Mouse (Mus musculus) layer of hippocampus, adult 2 months (tissue): Measurements from ENCODE around the gene Cpsf6. TPM values are rescaled to one million over a fixed set of nuclear protein-coding genes. Genes with fewer than 3 reads are reported as not detected.

Experiments used
- DNase-seq, 2 experiments: peaks; one replicate each; pipeline ENCODE4 v3.0.0; 2022; ENCODE audit warnings: low spot score in 2 of 2
- H3K27ac ChIP-seq: fragments of 200-600 bp; 2 replicates; pipeline ENCODE4 v1.8.1; 2022
- H3K4me3 ChIP-seq: fragments of 200-600 bp; 2 replicates; pipeline ENCODE4 v1.8.1; 2022; ENCODE audit warnings: mild to moderate bottlenecking
- CTCF ChIP-seq: fragments of 200-600 bp; conservative IDR thresholded peaks from 2 replicates; pipeline ENCODE4 v1.8.1; 2022; ENCODE audit warnings: antibody characterized with exemption, mild to moderate bottlenecking, moderate library complexity
- total RNA-seq, 2 experiments: library from RNA; stranded (reverse); gene quantifications; 2 replicates each; pipeline ENCODE4 v1.2.3; 2021

The Cpsf6 gene
- total RNA-seq, 2 experiments from 2014 or later = 111 to 116 TPM

- Histone ChIP-seq H3K27ac (no peak overlapping the region), H3K4me3 (no peak overlapping the region)
- no peak for TF ChIP-seq CTCF
- no peak for DNase-seq
These were observed 30.8 kb upstream of the Cpsf6 start for GRCm38 (mm10) chr10:117410481-117411048.

DNA sequence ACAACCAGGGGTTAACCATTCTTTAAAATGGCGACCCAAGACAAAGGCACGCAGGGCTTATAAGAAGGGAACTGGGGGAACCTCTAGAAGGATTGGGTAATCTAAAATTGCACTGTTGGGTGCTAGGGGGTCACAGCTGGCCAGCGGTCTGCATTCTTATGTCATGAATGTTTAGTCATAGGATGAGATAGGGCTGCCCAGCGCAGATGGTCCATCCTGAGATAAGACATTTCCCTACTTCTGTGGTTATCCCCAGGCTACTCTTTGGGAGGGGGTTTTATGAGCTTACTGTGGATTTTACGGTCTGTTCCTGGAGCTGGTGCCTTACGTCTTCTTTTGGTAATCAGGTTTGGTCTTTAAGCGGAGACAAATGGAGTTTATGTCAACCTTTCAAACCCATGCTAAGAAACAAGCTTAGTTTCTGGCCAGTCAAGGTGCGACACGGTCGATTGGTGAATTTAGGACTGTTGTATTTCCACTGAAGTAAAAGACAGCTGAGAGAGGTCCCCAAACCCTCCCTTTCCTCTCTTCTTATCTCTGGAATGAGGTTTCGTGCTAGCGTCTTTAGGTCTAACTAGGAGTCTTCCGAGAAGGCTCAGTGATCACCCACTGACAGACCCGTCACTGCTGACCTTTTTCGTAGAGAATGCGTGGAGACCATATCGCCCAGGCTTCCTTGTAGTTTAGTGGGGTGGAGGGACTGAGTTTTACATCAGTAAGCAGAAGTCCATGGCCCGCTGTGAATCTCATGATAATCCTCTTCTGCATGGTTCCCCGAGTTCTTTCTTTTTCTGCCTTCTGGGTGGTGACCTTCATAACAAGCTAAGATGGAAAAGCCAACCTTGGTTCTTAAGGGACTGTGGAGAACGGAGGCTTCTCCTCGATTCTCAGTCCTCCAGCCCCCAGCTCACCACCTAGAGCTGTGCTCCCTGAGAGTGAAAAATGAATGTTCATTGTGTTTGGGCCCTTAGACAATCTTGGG, 29.8 kb upstream of the Cpsf6 start:
- TF ChIP-seq CTCF = no peak
- Histone ChIP-seq H3K4me3 (no peak overlapping the region), H3K27ac (no peak overlapping the region)
- DNase-seq = no peak

DNA sequence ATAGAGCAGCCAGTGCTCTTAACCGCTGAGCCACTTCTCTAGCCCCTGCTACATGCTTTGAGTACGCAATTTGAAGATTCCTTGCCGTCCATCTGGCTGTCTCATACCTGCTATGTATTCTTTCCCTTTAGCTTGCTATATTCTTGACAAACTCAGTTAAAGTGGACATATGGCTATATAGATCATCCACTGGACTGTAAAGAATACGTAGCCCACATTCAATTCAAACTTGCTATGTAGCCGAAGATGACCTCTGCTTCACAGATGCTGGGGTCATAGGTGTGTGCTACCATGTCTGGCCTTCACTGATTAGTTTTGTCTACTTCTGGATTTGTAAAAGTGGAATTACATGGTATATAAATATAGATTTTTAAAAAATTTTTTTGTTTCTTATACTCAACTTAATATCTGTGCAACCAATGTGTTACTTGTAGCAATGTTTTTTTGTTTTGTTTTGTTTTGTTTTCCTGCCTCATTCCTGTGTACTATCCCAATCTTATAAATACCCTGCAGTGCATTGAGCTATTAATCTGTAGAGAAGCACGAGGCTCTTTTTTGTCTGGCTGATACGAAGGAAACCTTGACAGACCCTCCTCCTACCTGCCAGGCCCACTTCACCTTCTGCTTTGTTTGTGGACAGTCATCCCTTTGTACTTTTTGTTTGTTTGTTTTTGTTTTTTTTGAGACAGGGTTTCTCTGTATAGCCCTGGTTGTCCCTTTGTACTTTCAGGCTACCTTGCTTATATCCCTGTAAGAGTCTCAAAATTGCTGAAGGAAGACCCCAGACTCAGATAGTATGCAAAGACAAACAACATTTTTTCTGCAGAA, 28.9 kb upstream of the Cpsf6 start:
- no peak overlapping the region for H3K4me3 ChIP-seq
- no peak overlapping the region for H3K27ac ChIP-seq
- no peak for DNase-seq
- no peak for TF ChIP-seq CTCF

DNA sequence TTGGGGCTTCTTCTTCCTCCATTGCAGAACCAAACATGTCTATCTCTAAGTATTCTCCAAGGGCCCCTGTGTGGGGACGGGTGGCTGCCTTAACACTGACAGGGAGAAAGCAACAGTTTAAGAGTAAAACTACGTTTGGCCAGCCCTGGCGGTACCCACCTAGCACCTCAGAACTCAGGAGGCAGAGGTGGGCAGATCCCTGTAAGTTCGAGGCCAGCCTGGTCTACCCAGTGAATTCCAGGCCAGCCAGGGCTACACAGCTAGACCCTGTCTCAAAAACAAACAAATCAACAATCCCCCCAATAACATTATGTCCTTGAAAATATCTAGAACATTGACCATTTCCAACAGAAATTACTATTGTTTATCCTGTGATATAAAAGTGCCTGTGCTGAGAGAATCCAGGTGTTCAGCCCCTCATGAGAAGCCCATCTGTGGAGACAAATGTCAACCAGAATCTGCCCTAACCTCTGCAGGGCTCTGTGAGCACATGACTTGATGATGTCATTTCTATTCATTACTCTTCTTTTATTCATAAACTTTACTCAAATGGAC, 28.0 kb upstream of the Cpsf6 start:
- DNase-seq = no peak
- no peak for TF ChIP-seq CTCF
- Histone ChIP-seq H3K4me3 (no peak overlapping the region), H3K27ac (no peak overlapping the region)

DNA sequence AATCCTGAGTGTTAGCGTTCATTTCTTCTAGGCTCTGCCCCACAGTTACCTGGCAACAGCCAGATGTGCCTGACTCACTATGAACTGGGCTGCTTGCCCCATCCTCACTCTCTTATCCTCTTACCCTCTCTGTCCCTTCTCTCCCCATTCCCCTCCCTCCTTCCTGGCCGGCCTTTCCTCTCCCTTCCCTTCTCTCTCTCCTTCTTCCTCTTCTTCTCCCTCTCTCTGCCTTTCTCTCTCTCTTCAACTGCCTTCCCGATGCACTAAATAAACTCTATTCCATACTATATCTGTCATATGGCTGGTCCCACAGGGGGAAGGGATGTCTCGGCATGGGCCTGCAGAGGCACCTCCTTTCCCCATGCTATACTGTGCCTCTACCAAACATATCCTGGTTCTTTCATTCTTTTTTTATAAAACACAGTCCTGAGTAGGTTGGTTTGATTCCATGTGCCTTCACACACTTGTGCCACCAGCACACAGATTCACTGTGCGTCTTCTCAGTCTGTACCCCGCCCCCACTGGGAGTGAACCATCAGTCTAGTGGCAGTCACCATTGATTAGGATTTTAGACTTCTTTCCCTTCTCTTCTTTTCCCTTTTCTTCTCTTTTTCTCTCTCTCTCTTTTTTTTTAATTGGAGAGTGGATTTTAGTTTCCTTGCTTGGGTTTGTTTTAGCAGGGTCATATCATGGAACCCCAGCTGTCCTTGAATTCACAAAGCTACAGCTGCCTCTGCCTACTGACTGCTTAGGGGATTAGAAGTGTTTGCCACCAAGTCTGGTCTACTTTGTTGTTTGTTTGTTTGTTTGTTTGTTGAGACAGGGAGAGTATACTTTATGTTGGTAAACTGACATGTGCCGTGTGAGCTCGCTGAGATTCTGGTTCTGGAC, 27.3 kb upstream of the Cpsf6 start:
- TF ChIP-seq CTCF = no peak
- DNase-seq = no peak
- Histone ChIP-seq H3K4me3 (no peak overlapping the region), H3K27ac (no peak overlapping the region)

DNA sequence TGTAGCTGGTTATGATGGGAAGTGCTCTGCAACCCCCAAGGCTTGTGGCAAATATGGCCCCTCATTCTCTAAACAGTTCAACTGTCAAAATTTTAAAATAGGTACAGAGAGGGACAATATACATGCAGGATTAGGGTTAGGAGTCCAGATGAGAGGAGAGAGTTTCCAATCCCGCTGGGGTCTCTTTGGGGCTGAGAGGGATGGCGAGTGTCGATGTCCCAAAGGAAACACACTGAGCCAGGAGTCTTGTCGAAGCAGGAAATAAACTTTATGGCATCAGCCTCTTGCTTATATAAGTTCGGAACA, 26.4 kb upstream of the Cpsf6 start:
- DNase-seq = no peak
- Histone ChIP-seq H3K4me3 (no peak overlapping the region), H3K27ac (no peak overlapping the region)
- TF ChIP-seq CTCF = no peak

DNA sequence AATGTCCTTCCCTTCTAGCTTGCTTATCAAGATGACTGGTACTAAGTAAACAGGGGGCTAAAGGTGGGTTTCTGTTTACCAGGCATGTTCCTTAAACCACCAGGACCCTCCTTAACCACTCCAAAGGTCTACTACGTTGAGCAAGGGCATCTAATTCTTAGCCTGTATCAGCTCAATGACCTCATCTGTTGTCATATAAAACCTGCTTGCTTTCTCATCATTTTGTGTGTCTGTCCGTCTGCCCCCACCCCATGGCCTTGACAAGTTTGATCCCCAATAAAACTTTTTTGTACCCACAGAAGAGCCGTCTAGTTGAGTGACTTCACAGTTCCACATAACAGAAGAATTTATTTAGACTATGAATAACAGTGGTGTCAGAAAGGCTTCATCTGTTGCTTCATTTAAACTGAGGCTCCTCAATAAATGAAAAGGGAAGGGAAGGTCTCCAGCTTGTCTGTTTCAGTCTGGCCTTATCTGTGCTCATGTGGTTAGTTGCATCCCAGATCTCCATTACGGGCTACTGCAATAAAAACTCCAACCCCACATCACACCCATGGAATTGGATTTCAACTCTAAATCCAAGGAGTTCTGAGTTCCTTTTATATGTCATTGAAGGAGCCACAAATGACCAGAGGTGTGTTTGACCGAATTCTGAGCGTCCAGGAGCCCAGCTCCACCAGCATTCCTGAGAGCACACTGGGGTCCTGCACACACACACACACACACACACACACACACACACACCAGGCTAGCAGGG, 25.9 kb upstream of the Cpsf6 start:
- no peak for DNase-seq
- H3K4me3 ChIP-seq = no peak overlapping the region
- H3K27ac ChIP-seq = no peak overlapping the region
- TF ChIP-seq CTCF = no peak

DNA sequence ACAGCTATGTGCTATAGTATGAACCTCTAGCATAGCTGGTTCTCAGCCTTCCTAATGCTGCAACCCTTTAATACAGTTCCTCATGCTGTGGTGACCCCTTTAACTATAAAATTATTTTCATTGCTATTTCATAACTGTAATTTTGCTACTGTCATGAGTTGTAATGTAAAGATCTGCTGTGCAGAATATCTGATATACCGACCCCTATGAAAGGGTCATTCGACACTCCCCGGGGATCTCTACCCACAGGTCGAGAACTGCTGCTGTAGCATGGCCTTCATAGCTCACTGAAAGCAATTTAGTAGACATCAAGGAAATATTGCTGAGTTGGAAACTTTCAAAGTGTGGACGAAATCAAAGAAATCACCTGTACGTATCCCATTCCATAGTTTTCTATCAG, 24.6 kb upstream of the Cpsf6 start:
- no peak for DNase-seq
- TF ChIP-seq CTCF = no peak
- Histone ChIP-seq H3K27ac (no peak overlapping the region), H3K4me3 (no peak overlapping the region)

DNA sequence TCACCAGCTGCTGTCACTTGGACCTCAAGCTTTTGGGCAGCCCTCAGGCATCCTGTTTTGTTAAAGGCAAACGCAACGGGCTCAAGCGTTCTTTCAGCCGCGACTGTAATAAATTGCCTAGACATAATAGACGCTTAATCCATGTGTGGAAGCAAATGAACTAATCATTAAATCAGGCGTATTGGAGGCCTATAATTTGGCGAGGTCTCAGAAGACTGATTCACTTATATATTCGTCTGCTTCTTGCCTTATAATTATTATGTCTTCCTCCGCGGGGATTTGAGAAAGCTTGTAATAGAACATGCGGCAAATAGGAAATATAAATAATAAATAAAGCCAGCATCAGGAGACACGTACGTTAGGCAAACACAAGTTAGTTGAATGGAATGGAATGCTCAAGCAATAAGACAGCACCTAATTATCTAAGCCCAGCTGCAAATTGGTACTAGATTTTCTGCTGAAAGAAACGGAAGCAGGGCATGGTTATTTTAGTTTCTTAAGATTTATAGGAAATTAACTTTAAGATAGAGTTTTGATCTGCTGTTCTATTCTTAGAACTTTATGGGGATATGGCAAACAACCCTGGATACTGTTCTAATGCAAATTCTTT, 23.6 kb upstream of the Cpsf6 start:
- Histone ChIP-seq H3K27ac (no peak overlapping the region), H3K4me3 (no peak overlapping the region)
- no peak for DNase-seq
- TF ChIP-seq CTCF = no peak

DNA sequence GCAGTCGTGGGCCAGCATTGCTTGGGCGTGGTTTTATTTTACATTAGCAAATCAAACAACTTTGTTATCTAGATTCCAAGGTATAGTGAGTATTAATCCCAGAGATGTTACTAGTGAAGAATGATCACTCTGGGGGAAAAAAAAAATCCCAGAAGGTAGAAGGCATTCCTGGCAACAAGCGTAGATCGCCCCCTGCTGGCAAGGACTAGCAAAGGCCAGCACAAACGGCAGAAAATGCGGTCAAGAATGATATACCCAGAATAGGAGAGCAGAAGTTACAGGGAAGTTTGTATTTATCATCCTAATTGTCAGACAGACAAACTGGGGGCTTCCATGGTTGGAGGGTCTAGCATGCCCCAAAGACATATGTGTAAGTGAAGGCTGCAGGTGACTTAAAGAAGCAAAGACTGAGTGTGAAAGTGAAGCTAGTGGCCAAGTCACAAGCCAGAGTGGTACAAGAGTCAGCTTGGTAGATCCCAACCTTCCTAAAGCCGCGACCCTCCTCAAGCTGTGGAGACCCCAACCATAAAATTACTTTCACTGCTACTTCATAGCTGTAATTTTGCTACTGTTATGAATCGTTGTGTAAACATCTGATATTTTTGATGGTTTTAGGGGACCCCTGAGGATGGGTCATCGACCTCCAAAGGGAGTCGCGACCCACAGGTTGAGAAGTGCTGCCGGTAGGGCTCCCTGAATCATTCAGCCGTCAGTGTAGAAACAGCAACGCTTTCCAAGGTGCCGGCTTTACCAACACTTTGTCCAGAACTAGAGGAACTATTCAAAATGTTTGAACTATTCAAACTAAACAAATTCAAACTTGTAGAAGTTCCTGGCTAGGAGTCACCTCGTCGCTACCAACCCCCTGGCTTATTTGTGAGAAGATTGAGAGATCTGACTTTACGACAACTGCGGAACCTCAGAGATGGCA, 22.9 kb upstream of the Cpsf6 start:
- peak; percentile 80 for TF ChIP-seq CTCF
- Histone ChIP-seq H3K4me3 (no peak overlapping the region), H3K27ac (no peak overlapping the region)
- DNase-seq = no peak
